Mouse (Mus musculus): ENCODE measurements around the gene Ddx41. TPM values are rescaled to one million over a fixed set of nuclear protein-coding genes. Genes with fewer than 3 reads are reported as not detected.

Gene Ddx41
- total and polyA plus RNA-seq, 2 experiments from 2014 or later, result 44.4 to 48.6 TPM

DNA sequence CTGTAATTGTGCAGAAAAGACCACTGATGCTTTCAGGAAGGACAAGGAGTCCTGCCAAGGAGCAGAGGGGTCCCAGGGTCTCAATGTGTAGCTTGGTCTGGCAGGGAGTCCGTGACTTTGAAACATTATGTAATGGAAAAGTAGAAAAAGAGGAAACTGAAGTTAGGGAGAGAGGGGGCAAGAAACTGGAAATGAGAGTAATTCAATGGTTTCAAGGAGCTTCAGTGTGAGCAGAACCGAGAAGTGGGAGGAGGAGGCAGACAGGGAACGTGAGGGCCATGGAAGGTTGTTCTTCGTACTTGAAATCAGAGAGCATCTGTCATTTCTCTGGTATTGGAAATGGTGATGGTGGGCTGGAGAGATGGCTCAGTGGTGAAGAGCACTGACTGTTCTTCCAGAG, 16.9 kb downstream of the Ddx41 start:
- no peaks in the 10 kb centered on the region for H3K9me3 ChIP-seq (ENCODE audit: low read length)
- no peaks in the 10 kb centered on the region for H3K36me3 ChIP-seq (ENCODE audit: insufficient read depth, low read length)
- H3K27me3 ChIP-seq (ENCODE audit: insufficient read depth, low read length), result no peaks in the 10 kb centered on the region
- no peak overlapping the region for H3K9ac ChIP-seq (replicated peaks; ENCODE audit: low read length)
- no peak for TF ChIP-seq CTCF (IDR thresholded peaks at IDR 0.05; ENCODE audit: low read depth)
- no peak overlapping the region for H3K27ac ChIP-seq
- ATAC-seq (no peak), DNase-seq (ENCODE audit: low spot score) (no peak)
- H3K4me3 ChIP-seq (ENCODE audit: low read length), result no peak overlapping the region
- no peak overlapping the region for H3K4me2 ChIP-seq (ENCODE audit: low read depth, low read length)
- no peaks in the 10 kb centered on the region for H3K4me1 ChIP-seq (ENCODE audit: insufficient read depth, low read length)
- 66% methylated on average over 4 of the region's 4 CpGs for WGBS

DNA sequence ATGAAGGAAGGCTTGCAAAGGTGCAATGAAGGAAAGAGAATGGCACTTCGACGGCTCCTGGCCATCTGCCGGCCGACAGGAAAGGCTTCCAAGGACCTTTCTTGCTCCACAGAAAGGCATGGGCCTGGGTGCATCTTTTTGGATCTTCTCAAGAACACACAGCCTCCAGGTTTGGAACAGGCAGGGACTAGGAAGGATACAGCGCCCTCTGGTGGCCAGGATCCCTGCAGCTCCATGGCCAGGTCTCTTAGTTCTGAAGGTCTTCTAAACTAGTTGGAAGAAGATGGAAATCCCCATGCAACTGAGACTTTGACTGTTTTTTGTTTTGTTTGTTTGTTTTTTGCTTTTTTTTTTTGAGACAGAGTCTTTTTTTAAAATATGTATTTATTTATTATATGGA, 19.5 kb downstream of the Ddx41 start:
- H3K4me3 ChIP-seq (ENCODE audit: low read length), result no peak overlapping the region
- no peaks in the 10 kb centered on the region for H3K9me3 ChIP-seq (ENCODE audit: low read length)
- no peak overlapping the region for H3K9ac ChIP-seq (replicated peaks; ENCODE audit: low read length)
- WGBS, result 4% methylated on average over 5 of the region's 5 CpGs
- H3K4me1 ChIP-seq (ENCODE audit: insufficient read depth, low read length), result peaks cover 7% of the 10 kb centered on the region
- DNase-seq (ENCODE audit: low spot score) (peak; percentile 92), ATAC-seq (no peak)
- H3K4me2 ChIP-seq (ENCODE audit: low read depth, low read length), result no peak overlapping the region
- no peaks in the 10 kb centered on the region for H3K27me3 ChIP-seq (ENCODE audit: insufficient read depth, low read length)
- TF ChIP-seq CTCF (IDR thresholded peaks at IDR 0.05; ENCODE audit: low read depth), result peak; percentile 94
- no peak overlapping the region for H3K27ac ChIP-seq
- H3K36me3 ChIP-seq (ENCODE audit: insufficient read depth, low read length), result no peaks in the 10 kb centered on the region

DNA sequence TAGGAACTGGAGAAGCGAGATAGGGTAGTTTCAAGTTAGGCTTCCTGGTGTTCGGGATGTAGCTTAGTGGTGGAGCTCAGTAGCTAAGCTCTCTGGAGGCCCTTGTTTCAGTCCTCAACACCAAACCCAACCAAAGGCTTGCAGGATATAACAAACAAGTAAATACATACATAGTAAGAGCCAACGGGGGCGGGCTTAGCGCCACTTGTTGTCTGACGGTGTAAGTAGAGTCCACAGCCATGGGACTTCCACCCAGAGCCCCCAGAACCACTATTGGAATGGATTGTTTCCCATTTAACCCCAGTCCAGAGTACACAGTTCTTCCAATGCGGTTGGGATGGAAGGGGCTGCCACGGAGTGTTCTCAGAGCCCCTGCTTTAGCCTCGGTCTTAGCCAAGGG, 22.6 kb downstream of the Ddx41 start:
- no peak for ATAC-seq
- Histone ChIP-seq H3K9ac (replicated peaks; ENCODE audit: low read length) (peak overlapping the region; percentile 79; the same call in 1 of the 2 replicates), H3K9me3 (ENCODE audit: low read length) (no peaks in the 10 kb centered on the region), H3K27ac (no peak overlapping the region), H3K4me2 (ENCODE audit: low read depth, low read length) (peak overlapping the region; percentile 69), H3K4me1 (ENCODE audit: insufficient read depth, low read length) (peaks cover 20% of the 10 kb centered on the region), H3K27me3 (ENCODE audit: insufficient read depth, low read length) (no peaks in the 10 kb centered on the region), H3K4me3 (ENCODE audit: low read length) (peak overlapping the region; percentile 86), H3K36me3 (ENCODE audit: insufficient read depth, low read length) (peaks cover 2% of the 10 kb centered on the region; the same call in 1 of the 2 replicates)
- no peak for DNase-seq (ENCODE audit: low spot score)
- TF ChIP-seq CTCF (IDR thresholded peaks at IDR 0.05; ENCODE audit: low read depth), result no peak
- 36% methylated on average over 9 of the region's 9 CpGs for WGBS

DNA sequence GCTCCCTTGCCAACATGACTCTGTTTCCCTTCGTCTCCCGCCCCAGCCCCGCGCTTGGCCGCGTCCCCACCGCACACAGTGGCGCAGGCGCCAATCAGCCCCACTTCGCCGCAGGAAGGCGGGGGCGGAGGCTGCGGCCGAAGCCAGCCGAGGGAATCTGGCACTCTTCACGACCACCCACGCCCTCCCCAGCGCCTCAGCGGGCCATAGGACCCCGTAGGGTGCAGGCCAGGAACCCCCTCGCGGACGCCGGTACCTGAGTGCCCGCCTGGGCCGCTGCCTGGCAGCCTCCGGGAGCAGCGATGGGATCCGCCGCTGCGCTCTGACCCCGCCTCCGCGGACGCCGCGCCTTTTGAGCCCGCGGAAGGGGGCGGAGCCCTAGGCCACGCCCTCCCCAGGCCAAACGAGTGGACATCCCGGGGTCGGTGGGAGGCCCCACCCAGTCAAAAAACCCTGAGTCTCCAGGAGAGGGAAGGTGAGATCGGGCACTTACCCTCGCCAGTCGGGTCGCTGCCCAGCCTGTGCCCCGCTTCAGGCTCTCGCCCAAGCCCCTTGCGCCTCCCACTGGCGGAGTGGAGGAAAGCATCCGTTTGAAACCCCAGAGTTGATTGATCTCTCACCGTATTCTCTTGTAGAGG, 23.2 kb downstream of the Ddx41 start, which contains the start of gene Pdlim7:
Gene Pdlim7 (minus strand): TSS at position 566 of the 638 bp plus-strand sequence.
- peak; percentile 85 for ATAC-seq
- peak; percentile 89 for DNase-seq (ENCODE audit: low spot score)
- peak; percentile 92 for TF ChIP-seq CTCF (IDR thresholded peaks at IDR 0.05; ENCODE audit: low read depth)

DNA sequence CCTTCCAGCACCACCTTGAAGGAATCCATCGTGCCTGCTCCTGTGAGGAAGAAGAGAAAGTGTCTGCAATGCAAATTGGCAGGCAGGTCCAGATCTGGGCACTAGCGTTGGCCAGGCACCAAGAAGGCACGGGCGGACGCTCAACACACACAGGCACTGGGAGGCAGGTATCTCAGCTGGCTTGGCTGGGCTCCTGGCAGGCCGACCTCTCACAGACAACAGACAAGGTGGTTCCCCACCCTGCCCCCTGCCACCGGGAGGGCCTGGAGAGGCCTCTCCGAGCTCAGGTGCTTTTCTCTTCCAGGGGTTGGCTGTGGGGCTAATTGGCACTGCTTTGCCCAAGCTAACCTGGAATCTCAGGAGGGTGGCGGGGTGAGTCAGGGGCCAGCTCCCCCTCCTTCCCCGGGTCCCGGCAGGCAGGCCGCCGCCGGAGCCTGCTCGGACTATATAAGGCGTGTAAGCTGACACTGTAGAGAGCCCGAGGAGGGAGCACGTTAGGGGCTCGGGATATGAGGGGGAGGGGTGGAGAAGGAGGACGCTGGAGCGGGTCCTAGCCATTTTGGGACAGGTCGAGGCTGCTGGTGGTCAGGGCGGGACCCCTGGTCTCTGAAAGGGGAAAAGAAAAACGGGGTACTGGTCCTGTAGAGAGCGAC, 24.0 kb downstream of the Ddx41 start:
- Histone ChIP-seq H3K4me3 (ENCODE audit: low read length) (peak overlapping the region; percentile 86), H3K9me3 (ENCODE audit: low read length) (no peaks in the 10 kb centered on the region), H3K36me3 (ENCODE audit: insufficient read depth, low read length) (peaks cover 13% of the 10 kb centered on the region; the same call in 1 of the 2 replicates), H3K9ac (replicated peaks; ENCODE audit: low read length) (peak overlapping the region; percentile 79), H3K27me3 (ENCODE audit: insufficient read depth, low read length) (no peaks in the 10 kb centered on the region), H3K4me2 (ENCODE audit: low read depth, low read length) (peak overlapping the region; percentile 69), H3K27ac (peak overlapping the region; percentile 86), H3K4me1 (ENCODE audit: insufficient read depth, low read length) (peaks cover 20% of the 10 kb centered on the region)
- 1% methylated on average over 25 of the region's 25 CpGs for WGBS
- no peak for TF ChIP-seq CTCF (IDR thresholded peaks at IDR 0.05; ENCODE audit: low read depth)
- DNase-seq (ENCODE audit: low spot score), result peak; percentile 48
- ATAC-seq, result peak; percentile 39

More for the DNA sequence above, 23.2 kb downstream of the Ddx41 start, which contains the start of gene Pdlim7:
- Histone ChIP-seq H3K36me3 (ENCODE audit: insufficient read depth, low read length) (peaks cover 8% of the 10 kb centered on the region; the same call in 1 of the 2 replicates), H3K27me3 (ENCODE audit: insufficient read depth, low read length) (no peaks in the 10 kb centered on the region), H3K27ac (peak within 1 kb of the TSS; percentile 86), H3K9me3 (ENCODE audit: low read length) (no peaks in the 10 kb centered on the region), H3K9ac (replicated peaks; ENCODE audit: low read length) (peak within 1 kb of the TSS; percentile 79), H3K4me3 (ENCODE audit: low read length) (peak within 1 kb of the TSS; percentile 86), H3K4me2 (ENCODE audit: low read depth, low read length) (peak within 1 kb of the TSS; percentile 69), H3K4me1 (ENCODE audit: insufficient read depth, low read length) (peaks cover 20% of the 10 kb centered on the region)
- under 1% methylated on average over 54 of the region's 55 CpGs for WGBS

DNA sequence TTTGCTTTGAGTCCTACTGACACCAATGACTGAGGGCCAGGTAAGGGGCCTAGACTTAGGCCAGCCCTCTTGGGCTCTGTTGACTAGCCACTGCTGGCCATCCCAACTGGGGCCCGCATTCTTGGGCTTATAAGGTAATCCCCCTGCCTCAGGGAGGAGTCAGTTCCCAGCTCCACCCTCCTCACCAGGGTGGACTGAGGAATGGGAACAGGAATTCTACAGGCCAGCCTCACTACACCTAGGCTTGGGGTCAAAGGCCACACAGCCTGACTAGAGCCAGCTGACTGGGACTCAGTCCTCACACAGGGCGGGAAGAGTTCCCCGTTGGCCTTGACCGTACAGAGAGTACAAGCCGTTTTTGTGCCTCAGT, 25.0 kb downstream of the Ddx41 start:
- Histone ChIP-seq H3K4me3 (ENCODE audit: low read length) (no peak overlapping the region), H3K4me2 (ENCODE audit: low read depth, low read length) (peak overlapping the region; percentile 69), H3K9ac (replicated peaks; ENCODE audit: low read length) (peak overlapping the region; percentile 79; the same call in 1 of the 2 replicates), H3K27ac (peak overlapping the region; percentile 86; the same call in 1 of the 2 replicates), H3K4me1 (ENCODE audit: insufficient read depth, low read length) (peaks cover 20% of the 10 kb centered on the region), H3K27me3 (ENCODE audit: insufficient read depth, low read length) (no peaks in the 10 kb centered on the region), H3K36me3 (ENCODE audit: insufficient read depth, low read length) (peaks cover 22% of the 10 kb centered on the region; the same call in 1 of the 2 replicates), H3K9me3 (ENCODE audit: low read length) (no peaks in the 10 kb centered on the region)
- ATAC-seq (no peak), DNase-seq (ENCODE audit: low spot score) (no peak)
- 39% methylated on average over 5 of the region's 5 CpGs for WGBS
- no peak for TF ChIP-seq CTCF (IDR thresholded peaks at IDR 0.05; ENCODE audit: low read depth)

Measured in hindbrain, postnatal 0 days (tissue).